Mouse (Mus musculus) lung, adult 2 months (tissue): ENCODE results near the gene Rbm33.

ENCODE experiments used
- CTCF ChIP-seq: fragments of 200-500 bp; IDR thresholded peaks from 2 replicates; pipeline ENCODE4 v1.5.1; 2011; ENCODE audit warnings: mild to moderate bottlenecking, low read length, control low read depth; ENCODE audit not compliant: insufficient read depth
- POLR2A ChIP-seq: fragments of 200-500 bp; IDR thresholded peaks from 2 replicates; pipeline ENCODE4 v1.6.1; 2011; ENCODE audit warnings: low read depth, mild to moderate bottlenecking, control low read depth, low read length, borderline replicate concordance; ENCODE audit errors: extremely low read depth

DNA sequence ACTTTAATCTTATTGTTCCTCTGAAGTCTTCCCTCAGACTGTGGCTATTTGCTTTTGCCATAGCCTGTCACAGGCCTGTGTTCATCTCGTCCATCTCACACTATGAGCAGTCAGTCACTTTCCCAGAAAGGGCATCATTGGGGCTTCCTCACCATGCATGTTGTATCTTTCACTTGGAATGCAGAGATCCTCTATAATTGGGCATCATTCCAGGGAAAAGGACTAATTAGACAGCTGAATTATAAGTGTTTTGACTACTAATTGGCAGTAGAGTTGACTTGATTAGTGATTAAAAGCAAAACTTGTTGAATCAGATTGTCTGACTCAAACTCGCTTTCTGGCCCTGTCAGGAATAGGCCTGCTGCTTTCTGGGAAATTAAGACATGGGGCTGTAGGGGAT is 43.8 kb downstream of the Rbm33 start:
- TF ChIP-seq CTCF (no peak), POLR2A (no peak)
